Mouse (Mus musculus): Measurements from ENCODE around the gene Slc12a7.

DNA sequence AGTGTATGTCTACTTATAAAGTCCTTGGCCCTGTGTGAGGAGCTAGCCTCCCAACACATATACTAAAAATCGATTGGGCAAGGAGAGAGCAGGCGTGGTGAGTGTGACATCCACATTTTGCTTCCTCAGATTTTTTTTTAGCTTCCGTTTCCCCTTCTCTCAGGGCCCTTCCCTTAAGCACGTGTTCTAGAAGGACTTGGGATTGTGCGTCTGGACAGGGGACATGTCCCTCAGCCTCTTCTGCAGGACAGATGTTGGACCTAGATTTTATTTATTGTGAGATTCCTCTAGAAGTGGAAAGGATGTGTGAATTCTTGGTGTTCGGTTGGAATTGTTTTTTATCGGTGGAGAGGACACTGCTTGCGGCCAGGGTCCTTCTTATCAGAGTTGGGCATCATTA is 34.3 kb downstream of the Slc12a7 start:
- TF ChIP-seq POLR2A (IDR thresholded peaks at IDR 0.05; ENCODE audit: borderline replicate concordance, low read depth, low read length) (no peak), CTCF (IDR thresholded peaks at IDR 0.05; ENCODE audit: low read depth, low read length) (no peak)
